Comparison of ENCODE assay signal across 19 mouse cellular contexts in genomic region chr7:25645074-25645473, GRCm38 (mm10). TPM values are rescaled to one million over a fixed set of nuclear protein-coding genes. Genes with fewer than 3 reads are reported as not detected.
DNase-seq lines count a peak whose midpoint lies in the region; ATAC-seq and TF ChIP-seq lines count a peak whose summit lies in the region.
"Had no signal": no experiment of that assay in that cellular context is flagged by ENCODE, and none has a peak within 500 bp of the region (broad histone marks: within the 10 kb centered on the region; RNA-seq: fewer than 3 reads in every experiment).

No protein-coding gene starts in this region.

- no peaks in the 10 kb centered on the region for H3K27me3 ChIP-seq in midbrain, embryonic 11.5 days (ENCODE audit: control insufficient read depth, insufficient read depth, low read length)
- H3K27me3 ChIP-seq in midbrain, embryonic 14.5 days (ENCODE audit: control insufficient read depth, insufficient read depth, low read length): no peaks in the 10 kb centered on the region
- H3K27me3 ChIP-seq in forebrain, embryonic 14.5 days (replicated peaks; ENCODE audit: control insufficient read depth, insufficient read depth, low read length): no peaks in the 10 kb centered on the region
- H3K27me3 ChIP-seq: CH12.LX; embryonic facial prominence, embryonic 13.5 days; midbrain, embryonic 15.5 days had no signal

- H3K4me2 ChIP-seq in midbrain, embryonic 11.5 days: no peak overlapping the region
- H3K4me2 ChIP-seq in midbrain, embryonic 14.5 days (ENCODE audit: low read length): no peak overlapping the region
- H3K4me2 ChIP-seq in forebrain, embryonic 14.5 days (ENCODE audit: low read length): no peak overlapping the region
- H3K4me2 ChIP-seq: embryonic facial prominence, embryonic 13.5 days; midbrain, embryonic 15.5 days had no signal

- H3K27ac ChIP-seq in midbrain, embryonic 11.5 days (ENCODE audit: low read depth, low read length): no peak overlapping the region
- H3K27ac ChIP-seq in midbrain, embryonic 14.5 days (replicated peaks; ENCODE audit: low read depth, low read length): no peak overlapping the region
- peak overlapping the region; percentile 36 for H3K27ac ChIP-seq in bone marrow, adult 2 months (ENCODE audit: control insufficient read depth, insufficient read depth, low read depth, low read length, poor library complexity)
- no peak overlapping the region for H3K27ac ChIP-seq in forebrain, embryonic 14.5 days (ENCODE audit: low read depth, low read length)
- H3K27ac ChIP-seq: embryonic facial prominence, embryonic 13.5 days; forebrain, embryonic 10.5 days; layer of hippocampus, adult 2 months; midbrain, embryonic 15.5 days had no signal

- H3K9ac ChIP-seq in midbrain, embryonic 11.5 days (ENCODE audit: low read length): no peak overlapping the region
- no peak overlapping the region for H3K9ac ChIP-seq in midbrain, embryonic 14.5 days (replicated peaks; ENCODE audit: low read length)
- no peak overlapping the region for H3K9ac ChIP-seq in forebrain, embryonic 14.5 days (ENCODE audit: low read length)
- H3K9ac ChIP-seq: embryonic facial prominence, embryonic 13.5 days; liver, postnatal 0 days; midbrain, embryonic 15.5 days had no signal

- no peak for TF ChIP-seq CTCF in bone marrow, adult 2 months (IDR thresholded peaks at IDR 0.05; ENCODE audit: control insufficient read depth, insufficient read depth, low read length)

- DNase-seq in midbrain, embryonic 11.5 days (ENCODE audit: low spot score, missing footprints): peak; percentile 2
- no peak for DNase-seq in midbrain, embryonic 14.5 days
- DNase-seq in kidney, adult 9 months: peak; percentile 43
- DNase-seq in adrenal gland, adult (ENCODE audit: inconsistent age in 2 of 2, low spot score in 1 of 2): no peak
- DNase-seq in lung, postnatal 25 days (ENCODE audit: low spot score): no peak
- DNase-seq in forebrain, embryonic 14.5 days (ENCODE audit: low spot score): no peak
- DNase-seq: liver, postnatal 0 days; lung, postnatal 36 days had no signal

- ATAC-seq in midbrain, embryonic 11.5 days (ENCODE audit: low FRiP score): no peak
- no peak for ATAC-seq in midbrain, embryonic 14.5 days (ENCODE audit: low FRiP score, low TSS enrichment)
- ATAC-seq in megakaryocyte progenitor cell, adult 5-6 weeks (replicated peaks; ENCODE audit: poor library complexity): peak; percentile 36
- ATAC-seq in forebrain, embryonic 14.5 days: no peak
- ATAC-seq: liver, postnatal 0 days; midbrain, embryonic 15.5 days had no signal

- no peak for TF ChIP-seq POLR2A in bone marrow, adult 2 months (IDR thresholded peaks at IDR 0.05; ENCODE audit: borderline replicate concordance, control insufficient read depth, low read depth, low read length)

- WGBS in midbrain, embryonic 11.5 days: 45% methylated on average over 14 of the region's 14 CpGs
- 51% methylated on average over 14 of the region's 14 CpGs for WGBS in midbrain, embryonic 14.5 days
- 13% methylated on average over 14 of the region's 14 CpGs for WGBS in bone marrow, adult 2 months
- 34% methylated on average over 14 of the region's 14 CpGs for WGBS in forebrain, embryonic 14.5 days

- H3K4me3 ChIP-seq in midbrain, embryonic 11.5 days (ENCODE audit: low read depth, low read length): no peak overlapping the region
- no peak overlapping the region for H3K4me3 ChIP-seq in midbrain, embryonic 14.5 days (replicated peaks; ENCODE audit: low read depth, low read length)
- H3K4me3 ChIP-seq in bone marrow, adult 2 months (replicated peaks; ENCODE audit: control insufficient read depth, low read depth, low read length): no peak overlapping the region
- H3K4me3 ChIP-seq in forebrain, embryonic 14.5 days (ENCODE audit: low read depth, low read length): no peak overlapping the region
- H3K4me3 ChIP-seq: embryonic facial prominence, embryonic 13.5 days; forebrain, embryonic 10.5 days; layer of hippocampus, adult 2 months; midbrain, embryonic 15.5 days had no signal

- no peaks in the 10 kb centered on the region for H3K36me3 ChIP-seq in midbrain, embryonic 11.5 days (ENCODE audit: control insufficient read depth, insufficient read depth, low read length)
- peaks cover 20% of the 10 kb centered on the region for H3K36me3 ChIP-seq in midbrain, embryonic 14.5 days (ENCODE audit: control insufficient read depth, insufficient read depth, low read length)
- no peaks in the 10 kb centered on the region for H3K36me3 ChIP-seq in forebrain, embryonic 14.5 days (ENCODE audit: control insufficient read depth, insufficient read depth, low read length)
- H3K36me3 ChIP-seq: midbrain, embryonic 15.5 days had no signal

- H3K9me3 ChIP-seq in midbrain, embryonic 11.5 days (ENCODE audit: control insufficient read depth, low read length): no peaks in the 10 kb centered on the region
- H3K9me3 ChIP-seq in midbrain, embryonic 14.5 days (ENCODE audit: control insufficient read depth, low read length): no peaks in the 10 kb centered on the region
- no peaks in the 10 kb centered on the region for H3K9me3 ChIP-seq in forebrain, embryonic 14.5 days (replicated peaks; ENCODE audit: control insufficient read depth, low read length)
- H3K9me3 ChIP-seq: embryonic facial prominence, embryonic 13.5 days; forebrain, embryonic 10.5 days; midbrain, embryonic 15.5 days had no signal

- H3K4me1 ChIP-seq in midbrain, embryonic 11.5 days (ENCODE audit: control insufficient read depth, insufficient read depth, low read length): no peaks in the 10 kb centered on the region
- no peaks in the 10 kb centered on the region for H3K4me1 ChIP-seq in midbrain, embryonic 14.5 days (ENCODE audit: control insufficient read depth, insufficient read depth, low read length)
- H3K4me1 ChIP-seq in bone marrow, adult 2 months (ENCODE audit: control insufficient read depth, insufficient read depth, low read length): peaks cover 25% of the 10 kb centered on the region
- H3K4me1 ChIP-seq in forebrain, embryonic 14.5 days (ENCODE audit: control insufficient read depth, insufficient read depth, low read length): no peaks in the 10 kb centered on the region
- H3K4me1 ChIP-seq: embryonic facial prominence, embryonic 13.5 days; midbrain, embryonic 15.5 days had no signal

RNA-seq across cellular contexts. Expression of gene Bckdha, which starts 13.7 kb away (rescaled TPM):
- 30.0 and 35.4 TPM in 2 replicates for polyA plus RNA-seq in midbrain, embryonic 11.5 days (2014; fragmentation: Nextera tagmentation; extraction: Ambion mirVana)
- 40.6 and 46.3 TPM in 2 replicates for polyA plus RNA-seq in midbrain, embryonic 14.5 days (2014; fragmentation: Nextera tagmentation; extraction: Ambion mirVana)
- 26.3 and 36.1 TPM in 2 replicates for polyA plus RNA-seq in bone marrow, adult 2 months (2011; ENCODE audit: insufficient read depth, insufficient read length, low replicate concordance, missing spikeins)
- 37.6 and 46.7 TPM in 2 replicates for total RNA-seq in megakaryocyte progenitor cell, adult 5-6 weeks (2015)
- total RNA-seq in megakaryocyte progenitor cell, adult 5-6 weeks (2017): 48.6 and 52.0 TPM in 2 replicates
- polyA plus RNA-seq in forebrain, embryonic 14.5 days (2014; fragmentation: Nextera tagmentation; extraction: Ambion mirVana): 65.1 and 69.7 TPM in 2 replicates

RNA-seq across cellular contexts. Expression of gene Exosc5, which starts 13.9 kb away (rescaled TPM):
- 40.2 and 46.4 TPM in 2 replicates for polyA plus RNA-seq in midbrain, embryonic 11.5 days (2014; fragmentation: Nextera tagmentation; extraction: Ambion mirVana)
- polyA plus RNA-seq in midbrain, embryonic 14.5 days (2014; fragmentation: Nextera tagmentation; extraction: Ambion mirVana): 38.3 and 41.3 TPM in 2 replicates
- 21.7 and 39.8 TPM in 2 replicates for polyA plus RNA-seq in bone marrow, adult 2 months (2011; ENCODE audit: insufficient read depth, insufficient read length, low replicate concordance, missing spikeins)
- total RNA-seq in megakaryocyte progenitor cell, adult 5-6 weeks (2015): 80.7 and 84.9 TPM in 2 replicates
- total RNA-seq in megakaryocyte progenitor cell, adult 5-6 weeks (2017): 55.6 and 71.8 TPM in 2 replicates
- 49.4 and 53.9 TPM in 2 replicates for polyA plus RNA-seq in forebrain, embryonic 14.5 days (2014; fragmentation: Nextera tagmentation; extraction: Ambion mirVana)

RNA-seq across cellular contexts. Expression of gene B3gnt8, which starts 18.6 kb away (rescaled TPM):
- polyA plus RNA-seq in midbrain, embryonic 11.5 days (2014; fragmentation: Nextera tagmentation; extraction: Ambion mirVana): 0.36 and 0.65 TPM in 2 replicates
- 0.30 and 0.50 TPM in 2 replicates for polyA plus RNA-seq in midbrain, embryonic 14.5 days (2014; fragmentation: Nextera tagmentation; extraction: Ambion mirVana)
- 15.2 and 26.9 TPM in 2 replicates for polyA plus RNA-seq in bone marrow, adult 2 months (2011; ENCODE audit: insufficient read depth, insufficient read length, low replicate concordance, missing spikeins)
- 5.1 and 7.4 TPM in 2 replicates for total RNA-seq in megakaryocyte progenitor cell, adult 5-6 weeks (2015)
- 13.2 and 22.2 TPM in 2 replicates for total RNA-seq in megakaryocyte progenitor cell, adult 5-6 weeks (2017)
- 0.43 and 0.58 TPM in 2 replicates for polyA plus RNA-seq in forebrain, embryonic 14.5 days (2014; fragmentation: Nextera tagmentation; extraction: Ambion mirVana)

RNA-seq across cellular contexts. Expression of gene Dmac2, which starts 25.9 kb away (rescaled TPM):
- 22.0 and 24.6 TPM in 2 replicates for polyA plus RNA-seq in midbrain, embryonic 11.5 days (2014; fragmentation: Nextera tagmentation; extraction: Ambion mirVana)
- 40.4 and 44.9 TPM in 2 replicates for polyA plus RNA-seq in midbrain, embryonic 14.5 days (2014; fragmentation: Nextera tagmentation; extraction: Ambion mirVana)
- 11.5 and 23.1 TPM in 2 replicates for polyA plus RNA-seq in bone marrow, adult 2 months (2011; ENCODE audit: insufficient read depth, insufficient read length, low replicate concordance, missing spikeins)
- 24.5 and 30.0 TPM in 2 replicates for total RNA-seq in megakaryocyte progenitor cell, adult 5-6 weeks (2015)
- 34.0 and 34.9 TPM in 2 replicates for total RNA-seq in megakaryocyte progenitor cell, adult 5-6 weeks (2017)
- polyA plus RNA-seq in forebrain, embryonic 14.5 days (2014; fragmentation: Nextera tagmentation; extraction: Ambion mirVana): 29.9 and 36.0 TPM in 2 replicates

RNA-seq across cellular contexts. Expression of gene Erich4, which starts 29.4 kb away (rescaled TPM):
- not detected in 2 replicates for polyA plus RNA-seq in midbrain, embryonic 11.5 days (2014; fragmentation: Nextera tagmentation; extraction: Ambion mirVana)
- polyA plus RNA-seq in midbrain, embryonic 14.5 days (2014; fragmentation: Nextera tagmentation; extraction: Ambion mirVana): not detected in 2 replicates
- not detected in 2 replicates for polyA plus RNA-seq in bone marrow, adult 2 months (2011; ENCODE audit: insufficient read depth, insufficient read length, low replicate concordance, missing spikeins)
- not detected in 2 replicates for total RNA-seq in megakaryocyte progenitor cell, adult 5-6 weeks (2015)
- not detected in 2 replicates for total RNA-seq in megakaryocyte progenitor cell, adult 5-6 weeks (2017)
- polyA plus RNA-seq in forebrain, embryonic 14.5 days (2014; fragmentation: Nextera tagmentation; extraction: Ambion mirVana): not detected in 2 replicates
- total RNA-seq: CH12.LX; gastrocnemius, postnatal 4 days; layer of hippocampus, adult 2 months had no signal
- polyA plus RNA-seq: embryonic facial prominence, embryonic 13.5 days; forebrain, embryonic 10.5 days; heart, embryonic 14.5 days; hindbrain, embryonic 11.5 days; limb, embryonic 14.5 days; midbrain, embryonic 15.5 days had no signal

Comparison
In these comparisons a context has a peak if more than half of its experiments do, and no peak if none do; other contexts are left out.
1. DNase-seq: peak in midbrain, embryonic 11.5 days (single experiment) and kidney, adult 9 months (single experiment); none in midbrain, embryonic 14.5 days (single experiment), adrenal gland, adult (0 of 2), lung, postnatal 25 days (single experiment) and forebrain, embryonic 14.5 days (single experiment).